Mouse (Mus musculus) CD8-positive naive resting alpha-beta T cell, adult 2 months (primary cell): ENCODE results near the gene Vti1a.

Experiments
- DNase-seq, 2 experiments: peaks; one replicate each; pipeline ENCODE4 v3.0.0; 2022; ENCODE audit warnings: low read depth in 2 of 2, low spot score in 2 of 2

Gene Vti1a

DNA sequence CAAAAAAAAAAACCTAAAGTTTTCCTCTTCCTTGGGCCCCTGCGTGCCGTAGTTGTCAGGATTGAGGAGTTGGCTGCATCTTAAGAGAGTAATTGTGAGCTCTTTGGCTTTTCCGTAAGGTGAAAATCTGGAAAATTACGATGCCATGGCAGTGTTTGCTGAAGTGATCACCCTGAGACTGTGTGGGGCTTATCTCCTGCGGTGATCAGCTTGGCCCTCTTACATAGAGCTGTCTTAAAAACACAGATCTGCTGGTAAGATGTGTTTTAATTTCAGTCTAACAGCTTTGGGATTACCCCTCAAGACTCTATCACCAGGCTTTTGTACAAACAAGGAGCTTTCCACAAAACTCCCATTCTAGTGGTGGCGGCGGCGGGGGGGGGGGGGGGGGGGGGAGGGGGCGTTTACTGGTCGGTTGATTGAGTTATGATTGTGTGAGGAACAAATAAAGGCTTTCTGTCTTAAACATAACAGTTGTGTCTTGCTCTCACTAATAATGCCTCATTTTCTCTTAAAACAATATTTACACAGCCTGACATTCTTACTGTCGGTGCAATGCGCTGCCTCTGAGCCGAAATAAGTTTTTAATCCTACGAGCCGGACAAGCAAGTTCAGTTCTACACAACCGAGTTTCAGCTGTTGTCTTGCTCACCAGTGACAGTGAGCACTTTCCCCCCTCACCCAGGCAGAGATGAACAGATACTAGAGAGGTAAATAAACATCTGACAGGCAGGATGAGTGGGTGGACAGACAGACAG is 267.0 kb downstream of the Vti1a start:
- DNase-seq = no peak

DNA sequence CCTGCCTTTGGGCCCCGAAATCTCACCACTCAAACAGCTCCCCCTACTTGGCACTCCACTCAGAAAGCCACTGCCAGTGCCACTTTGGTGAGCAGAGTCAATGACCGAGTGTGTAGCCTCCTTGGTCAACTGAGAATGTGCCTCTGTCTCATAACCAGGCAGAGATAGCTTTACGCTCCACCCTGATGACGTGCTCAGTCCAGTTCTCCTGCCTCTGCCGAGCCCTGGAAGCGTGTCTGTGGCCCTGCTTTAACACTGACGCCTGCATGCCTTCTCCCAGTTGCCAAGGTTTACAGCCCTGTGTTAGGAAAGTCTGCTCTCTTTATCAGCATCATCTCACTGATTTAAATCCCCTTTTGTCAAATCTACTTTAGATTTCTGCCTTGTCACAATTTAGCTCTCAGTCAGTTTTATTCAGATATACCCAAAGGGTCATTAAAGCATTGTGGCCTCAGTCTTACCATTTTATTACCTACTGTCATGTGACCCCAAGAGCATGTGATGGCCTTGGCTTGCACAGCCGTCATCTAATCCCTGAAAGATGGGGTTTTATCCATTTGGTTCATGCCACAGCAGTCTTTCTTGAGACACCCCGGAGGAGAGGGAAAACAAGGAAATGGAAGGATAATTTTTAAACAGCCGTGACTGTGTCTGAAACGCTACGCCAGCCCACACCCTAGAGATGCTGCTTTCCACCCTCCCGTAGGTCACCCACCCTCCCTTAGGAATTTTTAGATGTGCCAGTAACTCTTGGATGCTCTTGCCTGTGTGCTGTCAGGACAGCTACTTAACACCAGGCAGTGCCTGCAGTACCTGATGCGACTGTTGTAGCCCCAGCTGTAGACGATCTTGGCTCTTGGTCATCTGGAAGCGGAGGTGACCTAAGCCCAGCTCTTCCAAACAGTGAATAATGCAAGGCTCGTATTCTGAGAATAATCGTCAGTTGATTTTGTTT is 269.5 kb downstream of the Vti1a start:
- no peak for DNase-seq

DNA sequence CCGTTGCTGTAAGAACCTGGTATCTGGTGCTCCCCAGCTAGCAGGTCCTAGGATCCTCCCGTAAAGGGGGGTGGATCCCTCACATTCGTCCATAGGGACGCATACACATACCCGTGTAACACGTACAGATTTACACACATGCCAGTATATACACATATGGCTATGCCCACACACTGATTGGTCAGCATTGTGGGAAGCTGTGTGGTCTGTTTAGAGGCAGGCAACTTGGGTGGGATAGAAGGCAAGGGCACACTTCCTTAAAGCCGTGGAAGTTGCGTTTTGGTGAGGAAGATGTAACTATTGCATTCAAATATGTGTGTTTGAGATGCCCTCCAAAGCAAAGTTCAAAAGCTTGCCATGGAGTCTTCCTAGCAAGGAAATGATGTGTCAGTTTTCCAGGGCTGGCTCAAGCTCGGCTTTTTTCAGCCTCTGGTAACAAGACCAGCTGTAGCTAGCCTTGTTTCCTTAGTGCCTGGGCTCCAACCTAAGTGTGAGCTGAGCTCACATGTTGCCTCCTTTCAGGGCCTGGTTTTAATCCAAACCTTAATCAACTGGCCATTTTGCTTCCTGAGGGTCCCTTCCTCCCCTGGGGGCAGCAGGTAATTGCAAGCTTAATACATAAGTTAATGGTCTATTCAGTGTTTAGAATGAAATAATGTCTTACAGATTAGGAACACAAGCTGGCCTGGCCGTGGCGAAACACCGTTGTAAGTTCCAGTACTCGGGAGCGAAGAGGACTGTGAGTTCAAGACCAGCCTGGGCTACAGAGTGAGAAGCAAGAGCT is 271.7 kb downstream of the Vti1a start:
- no peak for DNase-seq

DNA sequence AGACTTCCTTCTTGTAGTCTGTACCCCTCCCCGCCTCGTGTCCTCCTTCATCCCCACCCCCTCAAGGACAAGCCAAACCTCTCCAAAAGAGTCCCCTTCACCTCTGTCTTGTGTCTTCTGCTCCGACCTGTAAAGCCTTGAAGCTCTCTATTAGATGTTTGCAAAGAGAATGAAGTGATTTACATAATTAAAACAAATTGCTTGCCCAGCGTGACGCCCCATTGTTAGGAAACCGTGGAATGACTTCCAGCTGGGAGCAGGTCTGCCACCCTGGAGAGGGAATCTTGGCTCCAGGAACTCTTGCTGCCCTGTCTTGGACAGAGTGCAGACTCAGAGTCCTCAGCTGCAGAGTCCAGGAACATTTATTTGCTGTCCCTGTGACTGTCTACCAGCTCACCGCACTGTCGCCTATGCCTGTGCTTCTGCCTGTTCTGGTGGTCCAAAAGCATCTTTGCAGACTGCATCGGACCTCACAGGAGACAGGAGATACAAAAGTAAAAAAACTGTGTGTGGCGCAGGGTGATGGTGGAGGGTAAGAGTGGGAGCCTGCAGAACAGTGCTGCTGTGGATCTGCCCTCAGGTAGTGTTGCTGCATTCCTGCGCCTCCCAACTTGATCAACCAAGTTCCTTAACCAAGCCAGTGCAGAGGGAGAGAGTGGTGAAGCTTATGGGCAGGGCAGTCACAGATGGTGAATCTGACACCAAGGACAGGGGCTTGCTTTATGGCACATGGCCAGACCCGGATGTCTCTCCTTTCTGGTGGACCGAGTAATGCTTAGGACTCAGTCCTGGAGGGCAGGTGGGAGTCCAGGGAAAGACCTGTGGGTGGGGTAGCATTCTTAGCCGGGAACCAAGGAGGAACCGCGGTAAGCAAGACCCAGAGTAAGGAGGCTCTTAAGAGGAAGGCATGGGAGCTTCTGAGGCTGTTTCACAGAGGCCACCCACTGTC is 273.1 kb downstream of the Vti1a start:
- DNase-seq = no peak

DNA sequence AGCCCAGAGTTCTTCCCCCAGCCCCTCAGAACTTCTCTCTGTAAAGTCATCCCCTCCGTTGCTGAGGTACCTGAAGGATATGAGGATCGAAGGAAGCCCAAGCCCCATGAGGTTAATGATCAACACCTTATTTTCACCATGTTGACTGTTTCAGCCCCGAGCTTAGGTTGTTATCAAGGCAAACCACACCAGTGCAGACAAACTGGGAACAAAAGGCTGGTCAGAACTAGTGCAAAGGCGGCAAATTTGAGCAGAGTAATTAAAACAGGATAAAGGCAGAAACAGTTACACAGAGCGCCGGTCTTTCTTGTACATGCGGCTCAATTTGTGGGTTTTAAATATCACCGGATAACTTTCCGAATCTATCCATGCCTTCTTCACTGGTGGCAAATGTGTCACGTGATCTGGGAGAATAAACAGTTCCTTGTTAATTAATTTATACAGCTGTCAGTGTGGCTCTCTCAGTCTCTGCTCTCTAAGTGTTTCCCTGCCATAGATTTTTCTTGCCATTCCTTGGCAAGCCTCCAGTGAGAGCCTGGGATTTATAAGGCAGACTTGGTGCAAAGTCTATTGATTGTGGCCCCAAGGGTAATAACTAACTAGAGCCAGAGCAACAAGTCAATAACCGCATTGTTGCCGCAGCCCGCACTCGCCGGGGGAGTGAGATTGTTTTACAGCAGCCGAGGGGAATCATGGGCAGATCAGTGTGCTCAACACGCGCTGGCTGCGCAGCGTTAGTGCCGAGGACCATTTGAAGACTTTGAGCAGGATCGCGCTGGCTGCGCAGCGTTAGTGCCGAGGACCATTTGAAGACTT is 277.0 kb downstream of the Vti1a start:
- DNase-seq = no peak

DNA sequence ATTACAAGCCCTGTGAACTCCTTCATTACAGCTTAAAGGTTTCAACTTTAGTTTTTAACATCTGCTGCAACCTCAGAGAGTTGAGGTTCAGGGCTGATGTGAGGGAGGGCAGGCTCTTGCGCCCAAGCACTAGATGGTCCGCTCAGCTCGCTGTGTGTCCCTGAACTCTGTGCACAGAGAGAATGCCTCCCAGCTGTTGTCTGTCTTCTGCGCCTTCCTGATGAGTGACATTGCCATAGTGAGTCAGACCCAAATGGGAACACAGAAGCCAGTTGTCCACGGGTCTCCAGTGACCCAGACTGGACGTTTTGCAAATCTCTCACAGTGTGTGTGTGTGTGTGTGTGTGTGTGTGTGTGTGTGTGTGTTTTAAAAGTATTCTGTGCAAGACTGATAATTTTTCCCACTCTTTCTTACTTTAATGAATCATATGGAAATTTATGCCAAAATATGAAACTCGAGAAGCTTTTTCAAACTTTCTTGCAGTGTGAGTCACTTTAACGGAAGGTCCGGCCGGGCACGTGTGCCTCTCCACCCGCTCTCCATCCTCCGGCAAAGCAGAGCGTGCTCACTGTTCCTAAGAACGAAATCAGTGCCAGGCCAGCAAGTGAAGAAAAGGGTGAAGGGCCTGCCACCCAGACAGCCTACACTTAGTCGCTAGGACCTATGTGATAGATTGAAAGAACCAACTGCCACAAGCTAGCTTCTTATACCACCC is 277.8 kb downstream of the Vti1a start:
- no peak for DNase-seq

DNA sequence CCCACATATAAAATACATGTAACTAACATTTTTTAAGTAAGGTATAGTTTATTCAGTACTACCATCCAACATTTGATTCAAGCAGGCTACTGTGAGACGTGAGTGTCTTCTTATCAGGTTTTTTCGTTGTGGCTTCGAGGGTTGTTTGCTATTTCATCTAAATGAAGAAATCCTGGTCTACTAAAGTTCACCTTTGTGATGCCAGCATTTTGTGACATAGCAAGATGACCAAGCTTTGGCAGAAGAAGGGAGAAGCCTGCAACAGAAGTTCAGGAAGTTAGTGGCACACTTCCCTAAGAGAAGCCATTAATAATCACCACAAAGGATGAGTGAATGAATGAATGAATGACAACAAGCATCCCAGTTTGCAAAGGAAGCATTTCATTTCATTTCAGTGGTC is 278.4 kb downstream of the Vti1a start:
- no peak for DNase-seq

DNA sequence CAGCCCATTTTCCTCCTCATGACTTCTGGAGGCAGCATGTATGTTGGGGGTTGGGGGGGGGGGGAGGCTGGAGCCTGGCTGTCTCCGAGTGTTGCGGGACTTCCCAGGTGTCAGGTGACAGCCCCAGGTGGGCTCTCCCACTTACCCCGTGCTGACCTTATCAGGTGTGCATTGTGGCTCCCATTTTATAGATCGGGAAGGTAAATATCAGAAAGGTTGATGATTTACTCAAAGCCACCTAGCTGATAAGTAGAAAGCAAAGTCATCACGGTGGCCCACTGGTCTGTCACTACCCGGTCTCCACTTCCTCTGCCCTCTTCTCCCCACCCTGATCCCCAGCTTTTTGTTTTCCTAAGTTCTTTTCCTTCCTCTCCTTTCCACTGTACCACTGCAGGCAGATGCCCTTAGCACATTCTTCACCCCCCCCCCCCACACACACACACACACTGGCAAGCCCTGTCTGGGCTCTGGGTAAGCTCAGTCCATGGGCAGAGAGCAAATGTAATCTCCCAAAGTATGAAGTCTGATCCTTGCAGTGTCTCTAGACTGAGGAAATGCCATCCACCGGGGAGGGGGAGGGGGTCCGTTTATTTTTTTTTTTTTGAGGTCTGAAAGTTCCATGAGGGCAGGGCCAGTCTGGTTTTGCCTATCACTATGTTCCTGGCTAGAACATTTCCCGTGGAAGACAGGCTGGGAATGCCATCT is 280.0 kb downstream of the Vti1a start:
- no peak for DNase-seq

DNA sequence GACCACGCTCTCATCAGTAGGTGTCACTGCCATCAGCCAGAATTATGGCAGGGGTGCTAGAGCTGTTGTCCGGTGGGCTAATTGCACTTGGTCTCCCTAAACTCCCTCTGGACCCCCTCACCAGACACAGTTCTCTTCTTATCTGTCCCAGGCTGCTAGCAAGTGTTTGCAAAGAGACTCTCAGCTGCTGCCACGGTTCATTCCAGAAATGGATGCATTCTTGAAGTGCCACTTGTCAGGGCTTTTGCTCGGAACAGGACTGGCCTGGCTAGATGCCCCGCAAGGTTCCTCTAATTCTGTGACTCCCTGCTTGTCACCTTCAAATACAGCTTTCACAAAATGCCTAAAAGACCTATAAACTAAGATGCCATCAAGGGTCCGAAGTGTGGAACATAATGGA is 280.7 kb downstream of the Vti1a start:
- no peak for DNase-seq

DNA sequence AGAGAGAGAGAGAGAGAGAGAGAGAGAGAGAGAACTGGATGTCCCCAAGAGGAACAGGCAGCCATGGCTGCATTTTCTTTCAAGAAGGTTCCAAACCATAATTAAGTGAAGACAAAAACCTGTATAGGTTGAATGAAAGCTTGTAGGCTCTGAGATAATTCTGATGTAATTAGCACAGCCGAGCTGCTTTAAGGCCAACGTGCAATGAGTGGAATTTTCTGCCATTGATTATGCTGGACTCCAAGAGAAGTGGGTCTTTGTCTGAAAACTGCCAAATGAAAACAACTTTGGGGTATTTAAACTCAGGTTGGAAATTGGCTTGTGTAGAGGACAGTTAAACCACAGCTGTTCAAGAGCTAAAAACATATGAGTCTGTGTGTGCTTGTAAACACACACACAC is 281.2 kb downstream of the Vti1a start:
- no peak for DNase-seq

DNA sequence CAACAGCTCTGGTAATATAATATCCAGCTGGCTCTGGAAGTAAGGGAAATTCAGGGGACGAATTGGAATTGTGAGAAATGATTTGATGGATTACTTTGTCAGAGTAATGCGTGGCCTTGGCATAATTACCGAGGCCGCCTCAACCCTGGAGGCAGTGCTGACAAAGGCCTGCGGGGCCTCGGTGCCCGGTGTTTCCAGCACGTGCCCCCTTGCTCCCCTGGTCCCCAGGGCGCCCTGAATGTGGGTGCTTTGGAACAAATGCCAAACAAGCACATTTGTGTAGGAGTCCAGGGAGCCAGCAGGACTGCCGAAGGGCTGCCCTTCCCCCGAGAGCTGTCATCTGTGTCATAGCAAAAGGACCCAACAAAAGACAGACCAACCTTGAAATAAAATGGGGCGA is 281.9 kb downstream of the Vti1a start:
- no peak for DNase-seq

DNA sequence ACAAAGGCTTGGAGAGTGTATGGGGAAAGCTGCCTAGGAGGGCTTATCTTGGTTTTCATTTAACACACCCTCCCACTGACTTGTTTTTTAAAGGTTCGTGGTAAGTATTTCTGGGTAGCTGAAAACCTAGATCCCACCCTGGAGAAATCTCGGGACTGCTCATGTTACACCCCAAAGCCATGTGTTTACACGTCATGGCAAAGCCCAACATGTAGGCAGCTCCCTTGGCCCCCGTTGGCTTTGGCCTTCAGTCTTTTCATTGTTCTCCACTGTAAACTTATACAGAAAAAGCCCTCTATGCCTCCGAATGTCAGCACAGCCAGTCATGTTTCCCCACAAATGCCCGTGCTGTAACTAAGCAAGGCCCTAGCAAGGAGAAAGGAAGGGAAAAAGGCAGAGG is 283.0 kb downstream of the Vti1a start:
- DNase-seq = no peak

DNA sequence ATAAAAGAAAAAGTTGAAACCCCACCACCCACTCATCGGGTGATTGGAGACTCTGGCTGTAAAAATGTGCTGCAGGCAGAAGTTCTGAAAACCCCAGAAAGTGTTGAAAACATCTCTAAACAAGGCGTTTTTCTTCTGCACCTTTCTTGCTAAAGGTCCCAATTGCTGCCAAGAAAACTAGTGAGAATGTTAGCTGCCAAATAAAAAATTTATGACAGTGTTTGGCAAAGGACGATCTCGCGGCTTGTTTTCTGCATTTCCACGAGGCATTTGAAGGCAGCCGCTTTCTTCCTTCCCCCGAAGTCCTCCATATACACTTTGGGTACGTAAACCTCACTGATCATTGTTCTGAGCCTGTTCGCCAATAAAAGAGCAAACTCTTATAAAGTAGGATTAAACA is 291.6 kb downstream of the Vti1a start:
- no peak for DNase-seq

DNA sequence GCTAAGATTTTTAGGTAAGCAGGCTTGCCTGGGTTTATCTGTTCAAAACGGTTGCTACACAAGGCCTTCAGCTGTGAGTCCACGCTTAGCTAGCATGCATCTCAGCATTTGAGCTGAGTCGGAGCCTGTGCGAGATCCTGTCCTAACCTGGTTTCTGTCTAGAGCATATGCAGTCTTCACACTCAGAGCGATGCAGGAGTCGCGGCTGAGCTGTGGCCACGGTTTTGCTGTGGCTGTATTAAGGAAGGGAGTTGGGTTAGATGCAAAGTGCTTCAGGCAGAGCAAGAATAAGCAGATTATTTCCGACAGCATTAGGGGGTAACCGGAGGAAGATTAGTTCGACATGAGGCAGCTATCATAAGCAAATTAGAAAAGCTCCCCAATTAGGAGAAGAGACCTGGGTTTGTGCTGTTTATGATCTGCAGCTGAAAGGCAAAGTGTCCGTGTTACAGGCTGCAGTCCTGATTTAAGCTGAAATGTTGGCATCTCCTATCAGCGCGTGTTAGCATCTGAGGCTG is 292.8 kb downstream of the Vti1a start:
- DNase-seq = no peak

DNA sequence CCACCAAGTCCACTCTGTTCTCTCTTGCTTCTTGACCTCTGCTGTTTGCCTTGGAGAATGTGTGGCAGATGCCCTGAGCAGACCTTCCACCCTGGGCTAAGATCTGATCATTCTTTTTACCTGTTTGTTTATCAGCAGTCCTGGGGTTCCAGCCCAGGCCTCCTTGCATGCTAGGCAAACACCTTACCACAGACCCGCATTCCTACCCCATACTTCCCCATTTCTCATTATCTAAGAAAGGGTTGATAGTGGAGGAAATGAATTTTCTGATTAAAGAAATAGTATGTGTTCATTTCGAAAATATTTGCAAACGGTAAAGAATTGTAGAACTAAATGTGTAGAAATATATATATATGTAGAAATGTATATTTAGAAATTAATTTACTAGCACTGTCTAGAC is 293.7 kb downstream of the Vti1a start:
- no peak for DNase-seq

DNA sequence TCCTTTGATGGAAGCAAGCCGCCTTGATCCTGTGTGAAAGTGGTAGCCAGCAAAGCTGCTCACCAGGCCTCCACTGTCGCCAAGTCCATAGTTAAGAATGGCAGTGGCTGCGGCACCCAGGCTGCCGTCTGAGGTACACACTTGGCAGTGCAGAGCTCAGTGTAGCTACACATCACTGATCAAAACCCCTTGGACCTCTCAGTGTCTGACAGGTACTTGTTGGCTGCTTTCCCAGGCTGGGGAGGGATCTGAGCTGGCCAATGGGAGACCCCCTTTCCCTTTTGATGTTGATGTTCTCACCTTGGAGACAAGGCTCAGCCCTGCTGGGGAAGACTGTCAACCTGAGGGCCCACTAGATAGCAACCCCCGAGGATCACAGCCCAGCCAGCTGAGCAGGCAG is 299.6 kb downstream of the Vti1a start:
- no peak for DNase-seq

DNA sequence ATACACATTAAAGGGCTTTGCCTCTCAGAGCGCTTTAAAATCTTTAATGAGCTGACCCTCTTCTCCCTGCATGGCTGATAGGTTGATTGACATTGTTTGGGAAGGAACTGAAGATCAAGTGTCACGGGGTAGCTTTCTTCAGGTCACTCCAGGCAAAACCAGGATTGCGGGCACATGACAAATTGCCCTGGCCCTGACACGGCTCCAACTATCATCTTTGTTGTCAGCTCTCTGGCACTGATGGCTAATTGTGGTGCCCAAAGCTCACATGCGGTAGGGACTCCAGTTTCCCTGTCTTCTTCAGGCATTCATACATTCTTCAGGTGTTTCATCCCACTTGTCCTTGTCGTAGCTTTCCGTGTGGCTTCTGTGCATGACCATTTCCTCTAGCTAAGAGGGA is 300.2 kb downstream of the Vti1a start:
- no peak for DNase-seq

DNA sequence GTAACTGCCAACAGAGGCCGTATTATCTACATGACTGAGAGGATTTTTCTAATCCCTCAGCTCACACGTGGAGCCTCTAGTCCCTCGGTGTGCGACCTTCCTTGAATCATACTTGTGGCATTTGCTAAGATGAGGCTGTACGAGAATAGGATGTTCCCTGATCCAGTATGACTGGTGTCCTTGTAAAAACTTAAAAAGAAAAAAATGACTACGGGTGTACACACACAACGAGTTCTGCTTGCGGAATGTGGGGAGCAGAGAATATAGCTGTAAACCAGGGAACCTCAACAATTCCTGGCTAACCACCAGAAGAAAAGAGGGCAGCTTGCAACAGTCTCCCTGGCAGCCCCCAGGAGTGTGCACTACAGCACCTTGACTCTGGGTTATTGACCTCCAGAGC is 300.8 kb downstream of the Vti1a start:
- DNase-seq = no peak
